Comparison of ENCODE assay signal across 11 mouse cellular contexts in genomic region chr4:135298680-135299079, GRCm38 (mm10). TPM values are rescaled to one million over a fixed set of nuclear protein-coding genes. Genes with fewer than 3 reads are reported as not detected.
DNase-seq lines count a peak whose midpoint lies in the region; ATAC-seq lines count a peak whose summit lies in the region.
"Had no signal": no experiment of that assay in that cellular context is flagged by ENCODE, and none has a peak within 500 bp of the region (broad histone marks: within the 10 kb centered on the region; RNA-seq: fewer than 3 reads in every experiment).

No protein-coding gene starts in this region.

- ATAC-seq in heart, embryonic 13.5 days (ENCODE audit: extremely low read depth, insufficient number of reproducible peaks, low FRiP score, low TSS enrichment), result no peak
- no peak; the same call in 1 of the 2 replicates for ATAC-seq in liver, embryonic 11.5 days (replicated peaks; ENCODE audit: low FRiP score)
- ATAC-seq in embryonic facial prominence, embryonic 14.5 days (ENCODE audit: low read depth), result no peak
- no peak for ATAC-seq in midbrain, embryonic 13.5 days
- ATAC-seq: CD4-positive, CD25-positive, alpha-beta regulatory T cell, adult 4 months had no signal

- DNase-seq in heart, adult 8-10 months (ENCODE audit: low spot score), result no peak
- DNase-seq in liver, embryonic 11.5 days (ENCODE audit: low spot score), result no peak
- no peak for DNase-seq in liver
- DNase-seq in embryonic facial prominence, embryonic 14.5 days (ENCODE audit: low spot score), result no peak
- peak; percentile 33 for DNase-seq in lung, postnatal 14 days
- DNase-seq in layer of hippocampus, adult 8-10 months (ENCODE audit: low spot score in 2 of 2), result no peak
- DNase-seq: kidney, adult 18-20 months; thymus, adult 18-20 months had no signal

- peak overlapping the region; percentile 75 for H3K27ac ChIP-seq in heart, embryonic 13.5 days (replicated peaks)
- H3K27ac ChIP-seq in liver, embryonic 11.5 days (ENCODE audit: low read depth, low read length), result no peak overlapping the region
- peak overlapping the region; percentile 72; the same call in 1 of the 2 replicates for H3K27ac ChIP-seq in embryonic facial prominence, embryonic 14.5 days (replicated peaks; ENCODE audit: low read depth, low read length)
- H3K27ac ChIP-seq in midbrain, embryonic 13.5 days, result no peak overlapping the region

- WGBS in heart, embryonic 13.5 days, result 79% methylated on average over 10 of the region's 10 CpGs
- WGBS in liver, embryonic 11.5 days, result 87% methylated on average over 10 of the region's 10 CpGs
- 81% methylated on average over 10 of the region's 10 CpGs for WGBS in embryonic facial prominence, embryonic 14.5 days
- 94% methylated on average over 10 of the region's 10 CpGs for WGBS in midbrain, embryonic 13.5 days

- no peaks in the 10 kb centered on the region for H3K9me3 ChIP-seq in heart, embryonic 13.5 days
- no peaks in the 10 kb centered on the region for H3K9me3 ChIP-seq in liver, embryonic 11.5 days (ENCODE audit: control insufficient read depth, low read length)
- no peaks in the 10 kb centered on the region for H3K9me3 ChIP-seq in embryonic facial prominence, embryonic 14.5 days (ENCODE audit: control insufficient read depth, low read length)
- no peaks in the 10 kb centered on the region for H3K9me3 ChIP-seq in midbrain, embryonic 13.5 days

- peaks cover 35% of the 10 kb centered on the region for H3K4me1 ChIP-seq in heart, embryonic 13.5 days
- peaks cover 8% of the 10 kb centered on the region for H3K4me1 ChIP-seq in liver, embryonic 11.5 days (replicated peaks; ENCODE audit: control insufficient read depth, insufficient read depth, low read length)
- H3K4me1 ChIP-seq in embryonic facial prominence, embryonic 14.5 days (ENCODE audit: control insufficient read depth, insufficient read depth, low read length), result peaks cover 9% of the 10 kb centered on the region
- peaks cover 6% of the 10 kb centered on the region; the same call in 1 of the 2 replicates for H3K4me1 ChIP-seq in midbrain, embryonic 13.5 days (replicated peaks)

- no peaks in the 10 kb centered on the region for H3K27me3 ChIP-seq in heart, embryonic 13.5 days (replicated peaks)
- H3K27me3 ChIP-seq in liver, embryonic 11.5 days (replicated peaks; ENCODE audit: control insufficient read depth, insufficient read depth, low read length), result no peaks in the 10 kb centered on the region
- H3K27me3 ChIP-seq in embryonic facial prominence, embryonic 14.5 days (replicated peaks; ENCODE audit: control insufficient read depth, insufficient read depth, low read length), result no peaks in the 10 kb centered on the region
- no peaks in the 10 kb centered on the region for H3K27me3 ChIP-seq in midbrain, embryonic 13.5 days

- no peak overlapping the region for H3K4me3 ChIP-seq in heart, embryonic 13.5 days
- H3K4me3 ChIP-seq in liver, embryonic 11.5 days (ENCODE audit: low read depth, low read length), result no peak overlapping the region
- H3K4me3 ChIP-seq in embryonic facial prominence, embryonic 14.5 days (ENCODE audit: low read depth, low read length), result no peak overlapping the region
- H3K4me3 ChIP-seq in midbrain, embryonic 13.5 days (replicated peaks), result no peak overlapping the region

- peak overlapping the region; percentile 48 for H3K9ac ChIP-seq in heart, embryonic 13.5 days
- H3K9ac ChIP-seq in liver, embryonic 11.5 days (ENCODE audit: low read depth, low read length), result peak overlapping the region; percentile 2; the same call in 1 of the 2 replicates
- H3K9ac ChIP-seq in embryonic facial prominence, embryonic 14.5 days (ENCODE audit: low read depth, low read length), result peak overlapping the region; percentile 37; the same call in 1 of the 2 replicates
- no peak overlapping the region for H3K9ac ChIP-seq in midbrain, embryonic 13.5 days (replicated peaks)

- no peak overlapping the region for H3K4me2 ChIP-seq in heart, embryonic 13.5 days
- no peak overlapping the region for H3K4me2 ChIP-seq in liver, embryonic 11.5 days
- no peak overlapping the region for H3K4me2 ChIP-seq in embryonic facial prominence, embryonic 14.5 days (ENCODE audit: low read depth, low read length)
- no peak overlapping the region for H3K4me2 ChIP-seq in midbrain, embryonic 13.5 days (replicated peaks)

- no peaks in the 10 kb centered on the region for H3K36me3 ChIP-seq in heart, embryonic 13.5 days
- no peaks in the 10 kb centered on the region for H3K36me3 ChIP-seq in liver, embryonic 11.5 days (ENCODE audit: control insufficient read depth, insufficient read depth, low read length)
- H3K36me3 ChIP-seq in embryonic facial prominence, embryonic 14.5 days (ENCODE audit: control insufficient read depth, insufficient read depth, low read length), result no peaks in the 10 kb centered on the region
- no peaks in the 10 kb centered on the region for H3K36me3 ChIP-seq in midbrain, embryonic 13.5 days

RNA-seq across cellular contexts. Expression of gene Clic4, which starts 26.1 kb away (rescaled TPM):
- 202 and 213 TPM in 2 replicates for polyA plus RNA-seq in heart, embryonic 13.5 days (2015; fragmentation: Nextera tagmentation; extraction: Ambion mirVana)
- total RNA-seq in heart, adult 8-10 months (2022), result 100 to 1,000 TPM; 236 to 258 (median 249) TPM
- 149 and 176 TPM in 2 replicates for polyA plus RNA-seq in liver, embryonic 11.5 days (2014; fragmentation: Nextera tagmentation; extraction: Ambion mirVana)
- polyA plus RNA-seq in embryonic facial prominence, embryonic 14.5 days (2014; fragmentation: Nextera tagmentation; extraction: Ambion mirVana), result 97.5 and 100 TPM in 2 replicates
- 95.1 and 108 TPM in 2 replicates for polyA plus RNA-seq in midbrain, embryonic 13.5 days (2015; fragmentation: Nextera tagmentation; extraction: Ambion mirVana)
- total RNA-seq in layer of hippocampus, adult 8-10 months (2022), result 10 to 100 TPM; 37.4 to 43.1 (median 38.4) TPM

RNA-seq across cellular contexts. Expression of gene Srrm1, which starts 54.4 kb away (rescaled TPM):
- polyA plus RNA-seq in heart, embryonic 13.5 days (2015; fragmentation: Nextera tagmentation; extraction: Ambion mirVana), result 141 and 146 TPM in 2 replicates
- 10 to 100 TPM; 47.4 to 70.9 (median 55.8) TPM for total RNA-seq in heart, adult 8-10 months (2022)
- polyA plus RNA-seq in liver, embryonic 11.5 days (2014; fragmentation: Nextera tagmentation; extraction: Ambion mirVana), result 191 and 195 TPM in 2 replicates
- 159 and 163 TPM in 2 replicates for polyA plus RNA-seq in embryonic facial prominence, embryonic 14.5 days (2014; fragmentation: Nextera tagmentation; extraction: Ambion mirVana)
- polyA plus RNA-seq in midbrain, embryonic 13.5 days (2015; fragmentation: Nextera tagmentation; extraction: Ambion mirVana), result 211 and 246 TPM in 2 replicates
- total RNA-seq in layer of hippocampus, adult 8-10 months (2022), result 100 to 1,000 TPM; 134 to 168 (median 160) TPM

Comparison
In these comparisons a context has a peak if more than half of its experiments do, and no peak if none do; other contexts are left out.
1. H3K27ac ChIP-seq: peak in heart, embryonic 13.5 days (single experiment) and embryonic facial prominence, embryonic 14.5 days (single experiment); none in liver, embryonic 11.5 days (single experiment) and midbrain, embryonic 13.5 days (single experiment).